Mouse (Mus musculus): ENCODE measurements around the gene Sec24b. TPM values are rescaled to one million over a fixed set of nuclear protein-coding genes. Genes with fewer than 3 reads are reported as not detected.
A peak's percentile ranks its signal among the peaks of the same experiment; 100 is the strongest.

Gene Sec24b
- polyA plus RNA-seq, 2 experiments, result 7.8 to 17.1 TPM

DNA sequence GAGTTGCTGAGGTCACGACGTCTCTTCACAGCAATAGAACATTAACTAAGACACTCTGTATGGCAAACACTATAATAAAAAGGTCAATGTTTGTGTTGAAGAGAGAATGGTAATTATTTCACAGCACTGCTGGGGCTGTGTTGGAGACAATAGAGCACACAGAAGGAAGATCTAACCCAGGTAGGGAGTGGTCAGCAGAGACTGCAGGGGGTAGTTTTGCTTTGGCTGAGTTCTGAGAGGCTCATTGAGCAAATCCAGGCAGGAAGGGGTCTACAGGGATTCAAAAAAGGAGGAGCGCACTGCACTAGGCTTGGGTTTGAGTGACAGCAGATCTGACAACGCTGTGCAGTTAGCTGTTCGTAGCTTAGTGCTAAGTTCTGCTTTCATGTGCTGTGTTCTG, 85.0 kb downstream of the Sec24b start:
- no peaks in the 10 kb centered on the region for H3K4me1 ChIP-seq (replicated peaks; ENCODE audit: control insufficient read depth in 2 of 2, insufficient read depth in 2 of 2, low read length in 1 of 2)
- no peaks in the 10 kb centered on the region for H3K36me3 ChIP-seq (replicated peaks; ENCODE audit: control insufficient read depth, insufficient read depth, low read depth)
- ATAC-seq (ENCODE audit: insufficient read depth) (no peak), DNase-seq (ENCODE audit: low read depth in 3 of 3, low spot score in 3 of 3) (no peak)
- H3K4me2 ChIP-seq (ENCODE audit: low read depth), result no peak overlapping the region
- H3K4me3 ChIP-seq (ENCODE audit: insufficient read depth in 1 of 2, low read depth in 2 of 2, low read length in 2 of 2), result no peak overlapping the region
- no peaks in the 10 kb centered on the region for H3K9me3 ChIP-seq (ENCODE audit: control insufficient read depth, low read length)
- no peak overlapping the region for H3K27ac ChIP-seq
- no peak overlapping the region for H3K9ac ChIP-seq (replicated peaks)
- TF ChIP-seq CTCF (IDR thresholded peaks at IDR 0.05; ENCODE audit: low read depth) (no peak), EP300 (IDR thresholded peaks at IDR 0.05; ENCODE audit: low read depth) (no peak)
- no peaks in the 10 kb centered on the region for H3K27me3 ChIP-seq (ENCODE audit: control insufficient read depth, insufficient read depth, low read length)
- WGBS (ENCODE audit: insufficient replicate concordance), result 59% methylated on average over 5 of the region's 5 CpGs

DNA sequence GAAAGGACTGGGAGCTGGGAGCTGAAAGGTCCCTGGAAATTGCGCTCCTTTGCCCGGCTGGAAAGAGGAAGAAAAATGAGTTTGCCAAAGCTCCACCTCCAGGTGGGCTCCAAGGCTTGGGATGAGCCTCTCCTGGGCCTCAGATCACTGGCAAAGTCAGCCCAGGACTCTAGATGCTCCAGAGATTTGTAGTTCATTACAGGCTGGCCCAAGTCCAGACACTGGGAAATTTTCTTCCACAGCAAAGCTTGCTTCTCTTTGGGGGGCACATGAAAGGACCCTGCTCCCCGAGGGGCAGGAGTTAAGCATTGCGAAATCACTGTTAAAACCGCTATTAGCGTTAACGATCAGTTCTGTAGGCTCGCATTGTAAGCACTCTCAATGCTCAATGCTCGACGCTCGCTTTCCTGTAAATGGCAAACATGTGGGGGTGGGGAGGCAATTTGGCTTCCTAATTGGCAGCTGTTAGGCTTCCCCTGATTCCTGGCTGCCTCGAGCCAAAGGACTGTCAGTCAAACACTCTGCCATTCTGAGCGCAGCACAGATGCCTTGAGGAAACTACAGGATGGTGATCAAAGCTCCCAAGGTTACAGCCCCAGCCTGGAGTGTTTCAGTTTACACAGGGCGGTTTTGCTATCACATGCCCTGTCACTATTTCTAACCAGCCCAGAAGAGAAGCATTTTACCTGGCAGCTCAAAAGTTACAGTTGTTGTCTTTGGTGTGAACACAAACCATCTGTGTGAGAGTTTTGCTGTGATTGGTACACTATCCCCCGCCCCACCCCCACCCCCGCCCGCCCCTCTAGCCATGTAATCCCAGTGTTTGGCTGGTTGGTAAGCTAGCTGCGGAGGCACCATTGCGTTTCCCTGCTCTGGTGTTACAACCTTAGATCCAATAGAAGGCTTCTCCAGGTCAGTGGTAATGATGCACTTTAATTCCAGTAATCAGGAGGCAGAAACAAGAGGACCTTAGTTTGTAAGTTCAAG, 90.5 kb downstream of the Sec24b start:
- no peak for TF ChIP-seq CTCF (IDR thresholded peaks at IDR 0.05; ENCODE audit: low read depth)
- DNase-seq (ENCODE audit: low read depth in 3 of 3, low spot score in 3 of 3) (no peak), ATAC-seq (ENCODE audit: insufficient read depth) (no peak)
- Histone ChIP-seq H3K4me2 (ENCODE audit: low read depth) (peak overlapping the region; percentile 87), H3K27ac (no peak overlapping the region), H3K9me3 (ENCODE audit: control insufficient read depth, low read length) (no peaks in the 10 kb centered on the region), H3K4me3 (ENCODE audit: insufficient read depth in 1 of 2, low read depth in 2 of 2, low read length in 2 of 2) (peak overlapping the region; percentile 58 to 62; a peak in 3 of 4 replicates), H3K9ac (replicated peaks) (peak overlapping the region; percentile 11; the same call in 1 of the 2 replicates), H3K4me1 (replicated peaks; ENCODE audit: control insufficient read depth in 2 of 2, insufficient read depth in 2 of 2, low read length in 1 of 2) (peaks cover 2 to 9% of the 10 kb centered on the region in 2 experiments; a peak in 3 of 4 replicates), H3K36me3 (replicated peaks; ENCODE audit: control insufficient read depth, insufficient read depth, low read depth) (no peaks in the 10 kb centered on the region), H3K27me3 (ENCODE audit: control insufficient read depth, insufficient read depth, low read length) (peaks cover 22% of the 10 kb centered on the region)
- WGBS (ENCODE audit: insufficient replicate concordance), result 17% methylated on average over 19 of the region's 19 CpGs

DNA sequence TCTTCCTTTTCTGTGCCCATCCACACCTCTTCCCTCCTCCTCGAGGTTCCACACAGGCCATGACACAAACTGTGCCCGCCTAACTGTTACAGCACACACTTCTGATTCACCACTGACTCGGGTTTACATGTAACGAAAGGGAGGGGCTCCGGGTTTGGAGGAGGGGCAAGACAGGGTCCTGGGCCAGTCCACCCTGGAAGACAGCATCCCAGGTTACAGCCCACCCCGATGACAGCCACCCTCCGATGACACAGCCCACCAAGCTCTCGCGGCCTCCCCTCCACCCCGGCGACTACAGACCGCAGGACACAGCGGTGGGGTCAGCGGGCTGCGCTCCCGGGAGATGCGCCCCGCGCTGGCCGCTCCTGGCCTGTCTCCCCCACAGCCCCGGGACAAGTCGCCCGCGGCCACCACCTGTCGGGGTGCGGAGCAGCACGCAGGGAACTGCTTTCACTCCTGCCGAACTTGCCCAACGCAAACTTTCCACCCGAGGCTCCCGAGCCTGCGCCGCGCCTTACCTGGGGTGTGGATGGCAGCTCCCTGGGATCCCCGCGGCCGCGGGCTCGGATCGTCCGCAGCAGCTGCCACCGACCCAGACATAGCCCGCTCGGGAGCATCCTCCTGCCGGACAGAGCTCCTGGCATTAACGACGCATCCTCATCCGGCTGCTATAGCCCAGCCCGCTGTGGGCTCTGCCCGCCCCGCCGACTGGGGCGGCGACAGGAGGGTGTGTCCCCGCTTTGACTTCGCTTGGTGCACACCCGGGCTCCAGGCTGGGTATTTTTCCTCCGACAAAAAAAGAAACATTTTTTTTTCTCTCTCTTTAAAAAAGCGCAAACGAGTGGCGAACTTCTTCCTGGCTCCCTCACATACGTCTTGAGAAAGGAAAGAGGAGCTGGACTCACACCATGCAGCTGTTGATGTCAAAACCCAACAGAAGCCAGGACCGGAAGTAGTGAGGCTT, 91.6 kb downstream of the Sec24b start, which contains the start of gene Mcub:
TSS of gene Mcub (minus strand) at position 775 of the 964 bp plus-strand sequence.
- Histone ChIP-seq H3K4me2 (ENCODE audit: low read depth) (peak within 1 kb of the TSS; percentile 87), H3K9ac (replicated peaks) (peak within 1 kb of the TSS; percentile 62), H3K4me3 (ENCODE audit: insufficient read depth in 1 of 2, low read depth in 2 of 2, low read length in 2 of 2) (peak within 1 kb of the TSS; percentile 58 to 62), H3K27ac (no peak within 1 kb of the TSS), H3K4me1 (replicated peaks; ENCODE audit: control insufficient read depth in 2 of 2, insufficient read depth in 2 of 2, low read length in 1 of 2) (peaks cover 2 to 9% of the 10 kb centered on the region in 2 experiments; a peak in 3 of 4 replicates), H3K36me3 (replicated peaks; ENCODE audit: control insufficient read depth, insufficient read depth, low read depth) (no peaks in the 10 kb centered on the region), H3K9me3 (ENCODE audit: control insufficient read depth, low read length) (no peaks in the 10 kb centered on the region), H3K27me3 (ENCODE audit: control insufficient read depth, insufficient read depth, low read length) (peaks cover 22% of the 10 kb centered on the region)
- peak; percentile 40 to 46 (median 45) for DNase-seq (ENCODE audit: low read depth in 3 of 3, low spot score in 3 of 3)
- TF ChIP-seq CTCF (IDR thresholded peaks at IDR 0.05; ENCODE audit: low read depth) (no peak), EP300 (IDR thresholded peaks at IDR 0.05; ENCODE audit: low read depth) (no peak)
- under 1% methylated on average over 63 of the region's 63 CpGs for WGBS (ENCODE audit: insufficient replicate concordance)
- peak; percentile 83 for ATAC-seq (ENCODE audit: insufficient read depth)

- DNase-seq (ENCODE audit: low read depth in 3 of 3, low spot score in 3 of 3) (no peak), ATAC-seq (ENCODE audit: insufficient read depth) (no peak)
- H3K9ac ChIP-seq (replicated peaks), result peak overlapping the region; percentile 62
- no peaks in the 10 kb centered on the region for H3K36me3 ChIP-seq (replicated peaks; ENCODE audit: control insufficient read depth, insufficient read depth, low read depth)
- WGBS (ENCODE audit: insufficient replicate concordance), result 33% methylated on average over 10 of the region's 10 CpGs
- no peak overlapping the region for H3K27ac ChIP-seq
- peak overlapping the region; percentile 58 to 62 for H3K4me3 ChIP-seq (ENCODE audit: insufficient read depth in 1 of 2, low read depth in 2 of 2, low read length in 2 of 2)
- no peak for TF ChIP-seq CTCF (IDR thresholded peaks at IDR 0.05; ENCODE audit: low read depth)
- TF ChIP-seq EP300 (IDR thresholded peaks at IDR 0.05; ENCODE audit: low read depth), result no peak
- H3K4me2 ChIP-seq (ENCODE audit: low read depth), result peak overlapping the region; percentile 87
- no peaks in the 10 kb centered on the region for H3K9me3 ChIP-seq (ENCODE audit: control insufficient read depth, low read length)
- H3K27me3 ChIP-seq (ENCODE audit: control insufficient read depth, insufficient read depth, low read length), result peaks cover 22% of the 10 kb centered on the region
- H3K4me1 ChIP-seq (replicated peaks; ENCODE audit: control insufficient read depth in 2 of 2, insufficient read depth in 2 of 2, low read length in 1 of 2), result peaks cover 2 to 9% of the 10 kb centered on the region in 2 experiments; a peak in 3 of 4 replicates
These were observed 92.3 kb downstream of the Sec24b start for GRCm38 (mm10) chr3:129969031-129969430.
